Mouse (Mus musculus) ES-Bruce4 (cell line): ENCODE data around the gene Tmcc2. TPM values are rescaled to one million over a fixed set of nuclear protein-coding genes. Genes with fewer than 3 reads are reported as not detected.
A peak's percentile ranks its signal among the peaks of the same experiment; 100 is the strongest.

Source experiments
- H3K27ac ChIP-seq: 2 replicates; pipeline ENCODE4 v1.5.1; 2012; ENCODE audit warnings: low read length, inconsistent platforms; ENCODE audit not compliant: insufficient read depth
- H3K27me3 ChIP-seq: 2 replicates; pipeline ENCODE4 v1.6.1; 2012; ENCODE audit warnings: mild to moderate bottlenecking, low read length, inconsistent platforms; ENCODE audit not compliant: control insufficient read depth, poor library complexity, insufficient read depth, severe bottlenecking
- H3K36me3 ChIP-seq: 2 replicates; pipeline ENCODE4 v1.6.1; 2012; ENCODE audit warnings: inconsistent platforms, mild to moderate bottlenecking, low read length, moderate library complexity; ENCODE audit not compliant: control insufficient read depth, poor library complexity, insufficient read depth, severe bottlenecking
- H3K4me1 ChIP-seq: one replicate; pipeline ENCODE4 v1.8.1; 2011; ENCODE audit warnings: low read length; ENCODE audit not compliant: control insufficient read depth, insufficient read depth
- H3K4me3 ChIP-seq: 2 replicates; pipeline ENCODE4 v1.5.1; 2011; ENCODE audit warnings: low read depth, mild to moderate bottlenecking, low read length
- H3K9ac ChIP-seq: 2 replicates; pipeline ENCODE4 v1.6.1; 2012; ENCODE audit warnings: low read depth, mild to moderate bottlenecking, inconsistent platforms; ENCODE audit not compliant: poor library complexity, severe bottlenecking
- H3K9me3 ChIP-seq: replicated peaks from 2 replicates; pipeline ENCODE4 v1.6.1; 2012; ENCODE audit warnings: mild to moderate bottlenecking, low read length, inconsistent platforms; ENCODE audit not compliant: control insufficient read depth, poor library complexity, insufficient read depth, severe bottlenecking
- CTCF ChIP-seq: IDR thresholded peaks from one replicate; pipeline ENCODE4 v1.8.1; 2011; ENCODE audit warnings: low read depth, low read length
- EP300 ChIP-seq: IDR thresholded peaks from 2 replicates; pipeline ENCODE4 v1.6.1; 2011; ENCODE audit warnings: low read depth, low read length; ENCODE audit not compliant: insufficient read depth
- POLR2A ChIP-seq: IDR thresholded peaks from one replicate; pipeline ENCODE4 v1.8.1; 2011; ENCODE audit warnings: low read length; ENCODE audit not compliant: insufficient read depth
- polyA plus RNA-seq: library from polyadenylated mRNA; stranded (reverse); fragments of >200 nt; gene quantifications from 2 replicates; pipeline ENCODE4 v1.2.4, GENCODE M21; 2011; ENCODE audit warnings: low read depth; ENCODE audit not compliant: missing spikeins, insufficient read depth, insufficient read length

Tmcc2 gene
- 11.0 and 11.1 TPM in 2 replicates for polyA plus RNA-seq

- Histone ChIP-seq H3K4me3 (peak within 1 kb of the TSS; percentile 97), H3K9ac (peak within 1 kb of the TSS; percentile 89), H3K27ac (no peak within 1 kb of the TSS), H3K4me1 (no peaks in the 10 kb centered on the region), H3K9me3 (no peaks in the 10 kb centered on the region), H3K27me3 (no peaks in the 10 kb centered on the region), H3K36me3 (no peaks in the 10 kb centered on the region)
- TF ChIP-seq EP300 (0 out of 2 replicates have a peak, but pooled peaks have one; percentile 3), CTCF (no peak)
Observed at GRCm38 (mm10) chr1:132390691-132391579, at the start of gene Tmcc2. Tmcc2 (minus strand) TSS chr1:132391281.

- Histone ChIP-seq H3K27me3 (no peaks in the 10 kb centered on the region), H3K4me1 (no peaks in the 10 kb centered on the region), H3K36me3 (peaks cover 2% of the 10 kb centered on the region; the same call in 1 of the 2 replicates), H3K9ac (no peak overlapping the region), H3K27ac (no peak overlapping the region), H3K9me3 (no peaks in the 10 kb centered on the region), H3K4me3 (no peak overlapping the region)
- TF ChIP-seq POLR2A (no peak), EP300 (no peak), CTCF (no peak)
Observed at GRCm38 (mm10) chr1:132437389-132437788, 46.3 kb upstream of the Tmcc2 start.

GRCm38 (mm10) chr1:132436960-132437359 lies 45.9 kb upstream of the Tmcc2 start:
- Histone ChIP-seq H3K27ac (no peak overlapping the region), H3K4me1 (no peaks in the 10 kb centered on the region), H3K27me3 (no peaks in the 10 kb centered on the region), H3K4me3 (no peak overlapping the region), H3K36me3 (peaks cover 2% of the 10 kb centered on the region; the same call in 1 of the 2 replicates), H3K9ac (no peak overlapping the region), H3K9me3 (no peaks in the 10 kb centered on the region)
- TF ChIP-seq POLR2A (no peak), CTCF (no peak), EP300 (no peak)

- Histone ChIP-seq H3K4me3 (no peak overlapping the region), H3K36me3 (peaks cover 2% of the 10 kb centered on the region; the same call in 1 of the 2 replicates), H3K27ac (no peak overlapping the region), H3K9me3 (no peaks in the 10 kb centered on the region), H3K4me1 (no peaks in the 10 kb centered on the region), H3K9ac (no peak overlapping the region), H3K27me3 (no peaks in the 10 kb centered on the region)
- TF ChIP-seq EP300 (no peak), CTCF (no peak), POLR2A (no peak)
Observed at GRCm38 (mm10) chr1:132436320-132436958, 45.4 kb upstream of the Tmcc2 start.

- no peaks in the 10 kb centered on the region for H3K36me3 ChIP-seq
- H3K9ac ChIP-seq, result no peak overlapping the region
- no peak overlapping the region for H3K4me3 ChIP-seq
- no peak overlapping the region for H3K27ac ChIP-seq
- no peaks in the 10 kb centered on the region for H3K4me1 ChIP-seq
- H3K27me3 ChIP-seq, result no peaks in the 10 kb centered on the region
- H3K9me3 ChIP-seq, result no peaks in the 10 kb centered on the region
- TF ChIP-seq POLR2A, result no peak
- no peak for TF ChIP-seq EP300
- no peak for TF ChIP-seq CTCF
Observed at GRCm38 (mm10) chr1:132434032-132434431, 43.0 kb upstream of the Tmcc2 start.
